In the genomic region with DNA sequence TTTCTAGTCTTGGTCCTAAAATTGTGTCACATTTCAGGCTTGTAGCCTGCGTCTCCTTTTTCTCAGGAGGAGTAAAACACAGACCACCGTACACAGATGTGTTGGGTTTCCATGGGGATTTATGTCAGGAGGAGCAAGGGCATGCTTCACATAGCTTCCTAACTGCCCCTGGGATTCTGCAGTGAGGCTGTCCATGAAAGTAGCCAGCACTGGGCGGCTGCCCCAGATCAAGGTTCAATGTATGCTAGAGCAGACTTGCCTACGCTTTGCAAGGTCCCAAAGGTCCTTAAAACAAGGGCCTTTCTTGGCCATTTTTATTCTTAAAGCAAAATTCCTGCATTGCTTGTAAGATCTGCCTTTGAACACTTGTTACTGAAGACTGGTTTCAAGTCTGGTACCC, we compare ENCODE assay signal across 14 mouse cellular contexts. TPM values are rescaled to one million over a fixed set of nuclear protein-coding genes. Genes with fewer than 3 reads are reported as not detected.
DNase-seq lines count a peak whose midpoint lies in the region.
"Had no signal": no experiment of that assay in that cellular context is flagged by ENCODE, and none has a peak within 500 bp of the region (broad histone marks: within the 10 kb centered on the region; RNA-seq: fewer than 3 reads in every experiment).

No protein-coding gene starts in this region.

- intact Hi-C loops in heart, postnatal 25 days (cut with DNase I): no loop called here

- peak; percentile 68 for DNase-seq in heart, adult 11 months
- no peak for DNase-seq in heart, postnatal 25 days (ENCODE audit: low spot score)
- DNase-seq in kidney, adult 8-10 months: peak; percentile 20 to 28
- peak; percentile 45 to 52 for DNase-seq in kidney, postnatal 25 days
- no peak for DNase-seq in urinary bladder, adult 2 months (ENCODE audit: low spot score)
- DNase-seq in adrenal gland, adult 2 months: no peak
- DNase-seq in gastrocnemius, adult 8-10 months (ENCODE audit: low spot score in 2 of 2): no peak
- DNase-seq: adrenal gland, postnatal 36 days; cerebellum, adult 11-12 months; cerebellum, postnatal 25 days; forebrain, postnatal 0 days; heart, postnatal 10 days; spleen, adult 18-20 months; thymus, postnatal 25 days had no signal

RNA-seq across cellular contexts. Expression of a gene that starts 47.4 kb away (rescaled TPM):
- total RNA-seq in heart, postnatal 25 days (2021): 10 to 100 TPM; 10.3 to 11.5 TPM
- polyA plus RNA-seq in urinary bladder, adult 2 months (2012; rRNA removed): 90.8 and 102 TPM in 2 replicates
- total RNA-seq in adrenal gland, adult 2 months (2021): 10 to 100 TPM; 11.9 to 17.2 TPM
- polyA plus RNA-seq in adrenal gland, adult 2 months (2012; rRNA removed): 21.5 and 21.7 TPM in 2 replicates
- 1 to 10 TPM; 1.3 to 3.6 (median 1.6) TPM for total RNA-seq in gastrocnemius, adult 8-10 months (2022)

Comparison
In these comparisons a context has a peak if more than half of its experiments do, and no peak if none do; other contexts are left out.
1. DNase-seq: peak in heart, adult 11 months (single experiment), kidney, adult 8-10 months (2 of 2) and kidney, postnatal 25 days (2 of 2); none in heart, postnatal 25 days (single experiment), urinary bladder, adult 2 months (single experiment), adrenal gland, adult 2 months (single experiment) and gastrocnemius, adult 8-10 months (0 of 2).